Mouse (Mus musculus): ENCODE measurements around the gene Rfx1.

DNA sequence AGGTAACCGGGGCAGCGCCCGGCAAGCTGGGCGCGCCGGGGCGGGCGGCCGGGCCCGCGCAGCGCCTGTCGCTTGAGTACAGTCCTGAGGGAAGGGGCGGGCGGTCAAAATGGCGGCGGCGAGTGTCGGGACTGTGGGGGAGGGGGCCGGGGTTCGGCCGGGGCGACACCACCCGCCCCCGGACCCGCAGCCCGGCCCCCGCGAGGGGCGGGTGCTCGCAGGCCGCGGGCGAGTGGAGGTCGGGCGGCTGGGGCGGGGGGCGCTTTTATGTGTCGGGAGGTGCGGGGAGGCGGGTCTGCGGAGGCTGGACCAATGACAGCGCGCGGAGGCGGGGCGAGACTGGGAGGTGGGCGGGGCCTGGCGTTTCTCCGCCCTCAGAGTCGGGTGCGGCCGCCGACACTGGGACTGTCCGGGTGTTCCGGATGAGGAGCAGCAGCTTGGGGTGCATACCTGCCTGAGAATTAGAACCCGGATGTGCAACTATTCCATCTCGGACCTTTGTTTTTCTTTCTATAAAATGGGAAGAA, 476 bp downstream of the Rfx1 start:
- TF ChIP-seq POLR2A (IDR thresholded peaks at IDR 0.05; ENCODE audit: borderline replicate concordance, insufficient read depth, low read length) (no peak), CTCF (IDR thresholded peaks at IDR 0.05; ENCODE audit: borderline replicate concordance, insufficient read depth, low read depth, low read length) (no peak)
